Mouse (Mus musculus) layer of hippocampus, postnatal 10 days (tissue): ENCODE results near the gene Gm21974. TPM values are rescaled to one million over a fixed set of nuclear protein-coding genes. Genes with fewer than 3 reads are reported as not detected.
A peak's percentile ranks its signal among the peaks of the same experiment; 100 is the strongest.
"Not testable (repeated sequence)": the region's sequence is repeated elsewhere in the genome, so short reads cannot be mapped to it uniquely, and the experiment has no call there.

Experiments used
- DNase-seq, 2 experiments: peaks; one replicate each; pipeline ENCODE4 v3.0.0; 2021; ENCODE audit warnings: low spot score in 2 of 2
- total RNA-seq, 2 experiments: library from RNA; stranded (reverse); gene quantifications; 2 replicates each; pipeline ENCODE4 v1.2.3; 2021

Gene Gm21974
- total RNA-seq, 2 experiments from 2014 or later = not detected

DNA sequence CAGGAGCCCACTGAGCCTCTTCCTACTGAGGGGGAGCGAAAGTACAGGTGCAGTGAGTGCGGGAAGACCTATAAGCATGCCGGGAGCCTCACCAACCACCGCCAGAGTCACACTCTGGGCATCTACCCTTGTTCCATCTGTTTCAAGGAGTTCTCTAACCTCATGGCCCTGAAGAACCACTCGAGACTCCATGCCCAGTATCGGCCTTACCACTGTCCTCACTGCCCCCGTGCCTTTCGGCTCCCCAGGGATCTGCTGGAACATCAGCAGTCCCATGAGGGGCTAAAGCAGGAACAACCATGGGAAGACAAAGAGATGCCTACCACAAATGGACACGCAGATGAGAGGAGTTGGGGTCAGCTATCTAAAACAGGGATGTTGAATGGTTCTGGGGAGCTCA is 16.0 kb downstream of the Gm21974 start:
- no peak for DNase-seq

DNA sequence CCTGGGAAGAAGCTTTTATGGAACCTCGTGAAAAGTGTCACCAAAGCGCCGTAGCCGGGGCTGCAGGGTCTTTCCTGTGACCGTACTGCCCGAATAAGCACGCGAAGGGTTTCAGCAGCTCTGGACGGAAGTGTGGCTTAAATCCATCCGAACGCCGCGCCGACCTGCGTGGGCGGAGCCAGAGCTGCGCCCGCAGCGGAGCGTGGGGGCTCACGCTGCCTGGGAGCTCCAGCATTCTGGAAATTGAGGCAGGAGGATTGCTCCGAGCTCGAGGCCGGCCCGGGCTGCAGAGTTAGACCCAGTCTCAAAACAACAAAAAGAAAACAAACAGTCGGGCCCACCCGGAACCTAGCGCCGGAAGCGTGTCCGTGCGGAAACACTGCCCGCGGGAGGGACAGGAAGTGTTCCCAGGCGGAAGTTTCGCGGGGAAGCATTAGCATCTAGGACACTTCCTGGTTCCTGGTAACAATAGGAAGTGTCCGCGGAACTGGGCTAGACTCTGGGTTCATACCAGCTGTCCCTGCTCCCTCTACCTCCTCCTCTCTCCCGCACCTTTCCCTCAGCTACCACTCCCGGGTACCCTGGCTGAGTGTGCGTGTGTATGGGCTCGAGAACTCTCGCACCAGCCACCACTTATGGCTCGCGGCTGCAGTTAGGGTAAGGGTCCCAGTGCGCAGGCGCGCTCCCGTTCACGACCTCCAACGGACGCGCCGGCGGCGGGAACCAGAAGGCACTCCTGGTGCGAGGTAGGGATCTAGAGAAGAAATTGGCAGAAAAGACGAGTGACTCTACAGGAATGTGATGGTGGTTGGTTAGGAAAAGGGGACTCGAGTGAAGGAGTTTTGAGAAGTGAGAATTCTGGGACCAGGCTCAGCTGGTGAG is 18.5 kb downstream of the Gm21974 start, which contains the start of gene Zfp668:
Gene Zfp668, minus strand, starts transcription at position 362 of the 882 bp plus-strand sequence.
- DNase-seq = peak; percentile 91 to 93

DNA sequence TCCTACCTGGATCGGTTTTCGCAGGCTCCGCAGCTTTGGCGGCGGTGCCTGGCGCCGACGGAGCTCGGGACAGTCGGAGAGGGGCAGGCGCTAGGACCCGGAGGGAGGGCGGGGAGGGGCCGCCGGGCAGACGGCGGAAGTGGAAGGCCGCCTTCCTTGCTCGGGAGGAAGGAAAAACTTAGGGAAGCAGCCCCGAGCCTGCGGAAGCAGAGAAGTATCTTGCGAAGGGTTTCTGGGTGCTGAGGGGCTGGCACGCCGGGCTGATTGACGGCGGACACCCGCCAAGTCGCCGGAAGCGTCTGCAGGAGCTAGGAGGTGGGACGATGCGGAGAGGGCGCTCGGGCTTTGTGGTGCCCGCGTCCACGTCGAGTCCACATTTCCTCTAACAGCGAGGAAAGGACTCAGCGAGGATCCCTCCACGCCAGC is 19.2 kb downstream of the Gm21974 start, which contains the start of gene Zfp646:
Gene Zfp646, plus strand, starts transcription at position 181 of the 426 bp plus-strand sequence.
- DNase-seq = peak in 1 of 2 experiments; percentile 79

DNA sequence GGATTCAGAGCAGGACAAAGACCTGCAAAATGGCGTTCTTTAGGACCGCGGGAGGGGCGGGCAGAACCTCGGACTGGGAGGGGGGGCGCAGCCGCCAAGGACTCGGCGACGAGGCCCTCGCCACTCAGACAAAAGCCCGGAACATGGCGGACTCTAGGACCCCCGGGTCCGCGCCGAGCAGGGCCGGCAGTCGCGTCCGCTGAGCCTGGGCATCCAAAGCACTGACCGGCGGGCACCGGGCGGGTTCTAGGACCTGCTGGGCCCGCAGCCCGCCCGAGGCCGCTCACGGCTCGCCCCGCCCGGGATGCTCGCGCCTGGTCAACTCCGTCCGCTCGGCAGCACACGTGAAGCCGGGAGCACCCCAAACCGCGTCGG is 19.6 kb downstream of the Gm21974 start:
- peak; percentile 92 to 95 for DNase-seq

DNA sequence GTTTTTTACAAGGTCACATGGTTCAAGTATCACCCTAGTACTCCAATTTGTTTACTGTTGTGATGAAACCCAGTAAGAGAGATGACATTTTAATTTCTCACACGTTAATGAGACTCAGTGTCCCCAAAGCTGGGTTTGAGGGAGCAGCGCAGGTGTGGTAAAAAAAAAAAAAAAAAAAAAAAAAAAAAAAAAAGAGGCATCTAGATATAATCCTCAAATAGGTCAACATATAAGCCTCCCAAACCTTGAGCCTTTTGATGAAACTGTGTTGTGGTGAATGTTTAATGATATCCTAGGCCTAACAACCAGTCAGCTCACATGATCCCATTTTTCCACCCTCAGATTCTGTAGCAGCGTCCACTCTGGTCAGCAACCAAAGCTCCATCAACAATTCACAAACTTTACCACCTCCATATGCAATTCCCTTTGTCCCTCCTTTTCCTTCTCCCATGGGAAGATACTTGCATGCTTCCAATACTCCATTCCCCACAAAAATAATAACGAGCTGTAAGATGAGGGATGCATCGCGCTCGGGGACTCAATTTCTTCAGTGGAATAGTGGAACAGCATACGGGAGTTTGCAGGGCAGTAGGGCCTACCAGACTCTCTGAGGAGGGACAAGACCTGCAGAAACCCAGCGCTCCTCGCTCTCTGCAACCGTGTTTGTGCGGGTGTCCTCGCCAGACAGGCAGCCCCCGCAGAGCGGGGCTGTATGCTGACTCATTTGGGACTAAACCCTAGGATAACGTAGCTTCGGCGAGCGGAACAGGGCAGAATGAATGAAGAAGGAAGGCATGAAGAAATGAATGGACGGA is 20.2 kb downstream of the Gm21974 start:
- no peak for DNase-seq

DNA sequence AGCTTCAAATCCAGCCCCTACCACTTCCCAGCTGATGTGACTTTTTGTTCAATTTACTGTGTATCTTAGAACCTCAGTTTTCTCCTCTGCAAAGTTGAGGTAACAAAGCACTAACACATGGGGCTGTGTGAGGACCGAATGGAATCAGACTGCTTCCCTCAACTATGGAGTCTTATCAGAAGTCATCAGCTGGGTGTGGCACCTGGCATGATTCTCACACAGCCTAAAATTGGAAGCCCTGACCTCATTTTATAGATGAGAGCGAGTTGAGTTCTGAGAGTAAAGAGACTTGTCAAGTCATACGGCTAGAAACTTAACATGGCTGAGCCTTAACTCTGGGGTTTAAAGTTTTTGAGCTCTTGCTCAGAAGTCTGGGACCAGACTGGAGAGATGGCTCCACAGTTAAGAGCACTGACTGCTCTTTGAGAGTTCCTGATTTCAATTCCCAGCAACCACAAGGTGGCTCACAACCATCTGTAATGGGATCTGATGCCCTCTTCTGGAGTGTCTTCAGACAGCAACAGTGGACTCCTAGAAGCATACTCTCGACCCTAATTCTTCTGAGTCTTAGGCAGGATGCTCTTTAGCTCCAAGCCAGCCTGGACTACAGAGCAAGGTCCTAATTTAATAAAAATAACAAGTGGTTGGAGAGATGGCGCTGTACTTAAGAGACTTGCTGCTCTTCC is 25.0 kb downstream of the Gm21974 start:
- DNase-seq = no peak

DNA sequence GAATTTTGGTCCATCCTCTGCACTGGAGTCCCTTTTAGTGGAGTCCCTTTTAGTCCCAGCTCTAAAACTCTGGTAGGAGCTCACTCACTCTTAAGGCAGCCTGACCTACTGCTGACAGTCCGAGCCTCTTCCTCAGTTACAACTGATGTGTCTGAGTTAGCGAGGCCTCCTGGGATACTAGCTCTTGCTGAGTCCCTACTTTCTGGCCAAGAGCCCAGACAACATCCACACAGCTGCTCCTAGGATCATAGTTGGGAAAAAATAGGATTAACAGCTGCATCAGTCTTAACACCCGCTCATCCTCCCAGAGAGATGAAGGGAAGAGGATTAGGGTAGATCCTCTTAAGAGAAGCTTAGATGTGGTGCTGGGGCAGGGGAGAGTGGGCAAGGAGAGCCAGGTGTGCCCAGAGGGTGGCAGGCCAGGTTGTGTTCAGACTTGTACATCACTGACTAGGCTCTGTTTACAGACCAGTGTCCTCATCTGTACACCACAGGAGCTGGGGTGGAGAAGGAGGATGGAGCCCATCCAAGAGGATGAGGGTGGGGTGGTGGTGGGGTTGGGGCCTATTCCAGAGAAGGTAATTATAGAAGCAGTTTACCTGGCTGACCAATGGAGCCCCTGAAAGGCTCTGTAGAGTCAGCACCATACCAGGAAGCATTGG is 26.0 kb downstream of the Gm21974 start:
- DNase-seq = no peak

DNA sequence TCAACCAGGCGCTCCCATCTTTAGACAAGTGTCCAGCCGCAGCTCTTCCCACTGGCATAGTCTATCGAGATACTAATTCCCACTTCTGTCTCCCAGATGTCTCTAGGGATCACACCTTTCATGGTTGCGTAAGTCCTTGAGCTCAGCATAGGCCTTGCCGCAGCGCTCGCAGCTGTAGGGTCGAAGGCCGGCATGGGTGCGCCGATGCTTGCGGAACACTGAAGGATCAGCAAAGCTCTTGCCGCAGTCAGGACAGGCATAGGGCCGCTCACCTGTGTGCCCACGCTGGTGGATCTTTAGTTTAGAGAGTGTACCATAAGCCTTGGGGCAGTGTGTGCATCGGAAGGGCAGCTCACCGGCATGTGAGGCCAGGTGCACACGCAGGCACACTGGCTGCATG is 27.6 kb downstream of the Gm21974 start:
- no peak for DNase-seq

DNA sequence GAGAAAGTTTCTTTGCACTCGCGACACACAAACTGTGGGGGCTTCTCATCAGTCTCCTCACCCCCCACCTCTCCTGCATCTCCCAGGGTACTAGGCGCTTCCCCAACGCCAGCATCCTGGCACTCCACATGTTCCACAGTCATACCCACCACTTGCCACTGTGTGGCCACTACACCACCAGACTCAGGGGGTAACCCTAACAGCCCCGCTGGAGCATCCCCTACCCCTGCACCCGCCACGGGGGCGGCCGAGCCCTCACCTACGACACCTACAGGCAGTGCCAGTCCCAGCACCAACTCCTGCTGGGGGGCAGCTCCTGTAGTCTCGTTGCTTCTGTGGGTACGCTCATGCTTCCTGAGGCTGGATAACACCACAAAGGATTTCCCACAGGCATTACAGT is 28.8 kb downstream of the Gm21974 start:
- DNase-seq = no peak

DNA sequence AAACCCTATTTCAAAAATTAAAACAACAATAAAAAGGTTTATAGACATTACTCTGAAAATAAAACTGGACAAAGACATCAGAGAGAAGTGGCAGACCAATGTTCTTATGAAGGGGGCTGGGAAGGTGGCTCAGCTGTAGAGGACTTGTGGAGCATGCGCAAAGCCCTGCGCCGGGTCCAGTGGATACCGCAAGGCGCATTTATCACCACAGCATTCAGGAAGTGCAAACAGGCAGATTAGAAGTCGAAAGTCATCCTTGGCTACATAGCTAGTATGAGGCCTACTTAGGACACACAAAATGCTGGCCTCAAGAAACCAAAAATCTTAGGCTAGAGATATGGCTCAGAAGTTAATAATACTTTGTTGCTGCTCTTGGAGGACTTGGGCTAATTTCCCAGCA is 37.0 kb downstream of the Gm21974 start:
- no peak for DNase-seq

DNA sequence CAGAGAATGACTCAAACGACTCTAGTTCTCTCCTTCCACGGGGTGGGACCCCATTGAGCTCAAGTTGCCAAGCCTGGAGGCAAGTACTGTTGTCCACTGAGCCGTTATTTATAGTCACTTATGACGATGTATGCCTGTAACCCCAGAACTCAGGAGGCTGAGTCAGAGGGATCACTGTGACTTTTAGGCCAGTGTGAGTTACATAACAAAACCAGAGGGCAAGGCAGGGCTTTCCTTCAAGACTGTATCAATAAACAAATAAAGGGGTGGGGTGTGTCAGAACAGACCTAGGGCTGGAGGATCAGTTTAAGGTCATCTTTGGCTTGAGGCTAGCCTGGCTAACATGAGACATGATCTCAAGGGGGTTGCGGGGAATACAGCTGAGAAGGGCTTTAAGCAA is 44.3 kb downstream of the Gm21974 start:
- DNase-seq = no peak

DNA sequence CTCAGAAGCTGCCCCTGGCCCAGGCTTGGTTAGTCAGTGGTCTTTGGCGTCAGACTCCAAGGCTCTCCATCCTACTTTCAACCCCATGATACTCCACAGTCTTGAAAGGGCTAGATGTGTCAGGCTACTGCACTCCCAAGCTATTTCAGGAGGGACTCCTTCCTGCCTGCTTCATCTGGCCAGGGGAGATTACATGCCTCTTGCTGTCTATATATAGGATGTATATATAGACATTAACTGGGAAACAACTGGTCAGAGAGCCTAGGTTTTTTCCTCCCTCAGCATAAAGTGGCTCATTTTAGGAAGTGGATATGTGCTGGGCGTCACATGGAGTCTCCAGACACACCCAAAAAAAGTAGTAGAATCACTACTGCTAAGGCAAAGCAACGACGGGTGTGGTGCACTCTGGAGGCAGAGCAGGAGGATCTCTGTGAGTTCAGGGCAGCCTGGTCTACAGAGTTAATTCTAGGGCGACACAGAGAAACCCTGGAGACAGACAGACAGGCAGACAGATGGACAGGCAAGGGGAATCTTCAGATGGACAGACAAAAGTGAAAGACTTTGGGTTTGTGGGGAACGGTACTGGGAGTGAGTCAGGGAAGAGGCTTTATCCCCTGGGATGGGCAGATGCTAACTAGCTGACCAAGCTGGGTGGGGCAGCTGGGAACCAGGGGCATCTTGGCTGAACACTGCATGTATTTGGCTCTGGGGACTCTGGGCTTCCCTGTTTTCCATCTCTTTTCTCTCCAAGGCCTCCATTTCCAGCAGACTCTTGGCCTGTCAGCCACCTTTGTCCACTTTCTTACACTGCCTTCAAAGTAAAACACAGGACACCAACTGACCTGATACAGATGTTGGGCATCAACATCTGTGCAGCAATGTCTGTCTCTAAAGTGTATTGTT is 45.0 kb downstream of the Gm21974 start:
- no peak for DNase-seq

DNA sequence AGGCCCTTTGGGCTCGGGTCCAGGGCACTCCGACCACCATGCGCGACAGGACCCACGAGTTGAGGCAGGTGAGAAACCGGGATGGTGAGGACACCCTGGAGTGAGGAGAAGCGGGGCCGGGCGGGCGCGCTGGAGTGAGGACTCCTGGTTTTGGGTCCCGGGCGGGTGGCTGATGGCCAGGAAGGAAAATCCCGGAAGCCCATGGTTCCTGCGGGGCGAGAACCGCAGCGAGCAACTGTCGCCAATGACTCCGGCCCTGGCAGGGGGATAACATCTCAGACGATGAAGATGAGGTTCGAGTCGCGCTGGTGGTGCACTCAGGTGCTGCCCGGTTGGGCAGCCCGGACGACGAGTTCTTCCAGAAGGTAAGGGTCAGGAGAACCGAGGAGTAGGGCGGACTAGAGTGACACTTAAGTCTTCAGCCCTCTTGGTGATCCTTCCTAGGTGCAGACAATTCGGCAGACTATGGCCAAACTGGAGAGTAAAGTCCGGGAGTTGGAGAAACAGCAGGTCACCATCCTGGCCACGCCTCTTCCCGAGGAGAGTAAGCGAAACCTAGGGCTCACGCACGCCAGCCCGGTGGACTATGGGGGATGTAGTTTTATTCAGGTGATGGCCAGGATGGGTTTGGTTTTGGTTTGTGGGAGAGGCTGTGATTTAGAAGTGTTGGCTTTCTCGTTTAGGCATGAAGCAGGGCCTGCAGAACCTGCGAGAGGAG is 53.1 kb downstream of the Gm21974 start:
- peak; percentile 72 to 77 for DNase-seq

DNA sequence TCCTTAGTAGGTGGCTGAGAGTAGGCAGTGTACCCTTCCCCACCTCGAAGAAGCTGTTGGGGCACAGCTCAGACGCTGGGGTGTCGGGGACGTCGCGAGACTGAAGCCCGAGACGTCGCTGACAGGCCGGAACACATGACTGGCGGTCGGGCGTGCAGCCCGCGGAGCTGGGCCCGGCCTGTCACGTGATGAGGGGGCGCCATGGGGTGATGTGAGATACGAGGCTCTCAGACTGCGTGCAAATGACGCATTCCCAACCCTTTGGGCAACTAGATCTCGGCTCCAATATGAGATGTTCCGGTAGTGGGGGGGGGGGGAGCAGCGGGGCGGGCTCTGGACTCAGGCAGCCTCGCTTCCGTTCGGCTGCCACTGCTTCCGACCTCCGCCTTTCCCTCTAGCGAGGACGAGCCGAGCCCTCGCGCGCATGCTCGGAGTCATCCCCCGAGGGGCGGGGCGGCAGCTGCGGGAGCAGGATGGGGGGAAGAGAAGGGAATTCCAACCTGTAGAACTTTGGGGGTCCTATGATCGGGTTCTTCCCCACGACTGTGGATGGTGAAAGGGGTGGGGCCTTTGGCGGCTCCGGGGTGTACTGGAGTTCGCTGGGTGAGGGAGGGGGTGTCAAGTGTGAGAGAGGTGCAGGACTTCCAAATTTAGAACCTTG is 53.8 kb downstream of the Gm21974 start:
- DNase-seq = peak; percentile 93 to 97

DNA sequence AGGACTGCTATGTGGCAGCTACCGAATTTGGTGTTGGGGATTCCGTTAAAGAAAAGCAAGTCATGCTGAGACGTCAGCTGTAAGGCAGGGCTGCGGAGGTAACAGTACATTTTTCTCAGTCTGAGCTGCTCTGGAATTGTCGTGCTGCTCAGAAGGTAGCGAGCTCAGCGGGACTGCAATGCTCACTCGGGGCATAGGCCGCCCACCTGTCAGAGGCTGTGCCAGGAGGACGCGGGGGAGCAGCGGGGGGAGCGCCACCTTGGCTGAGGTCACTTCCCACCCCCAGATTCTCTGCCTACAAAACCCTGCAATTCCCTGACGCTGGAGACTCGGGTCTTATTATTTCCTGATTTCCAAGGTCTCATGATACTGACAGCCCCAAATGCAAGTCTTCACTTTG is 54.4 kb downstream of the Gm21974 start:
- peak in 1 of 2 experiments; percentile 63 for DNase-seq

DNA sequence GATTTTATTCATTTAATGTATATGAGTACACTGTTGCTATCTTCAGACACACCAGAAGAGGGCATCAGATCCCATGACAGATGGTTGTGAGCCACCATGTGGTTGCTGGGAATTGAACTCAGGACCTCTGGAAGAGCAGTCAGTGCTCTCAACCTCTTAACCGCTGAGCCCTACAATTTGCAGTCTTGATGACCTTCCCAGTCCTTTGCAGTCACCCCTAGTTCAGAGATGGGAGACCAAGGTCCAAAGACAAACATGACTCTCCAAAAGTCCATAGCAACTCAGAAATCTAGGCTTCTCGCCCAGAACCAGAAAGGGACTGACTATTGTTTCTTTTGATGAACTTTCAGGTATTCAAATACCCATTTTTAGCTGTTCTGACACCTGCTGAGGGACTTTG is 55.2 kb downstream of the Gm21974 start:
- not testable (repeated sequence) for DNase-seq

DNA sequence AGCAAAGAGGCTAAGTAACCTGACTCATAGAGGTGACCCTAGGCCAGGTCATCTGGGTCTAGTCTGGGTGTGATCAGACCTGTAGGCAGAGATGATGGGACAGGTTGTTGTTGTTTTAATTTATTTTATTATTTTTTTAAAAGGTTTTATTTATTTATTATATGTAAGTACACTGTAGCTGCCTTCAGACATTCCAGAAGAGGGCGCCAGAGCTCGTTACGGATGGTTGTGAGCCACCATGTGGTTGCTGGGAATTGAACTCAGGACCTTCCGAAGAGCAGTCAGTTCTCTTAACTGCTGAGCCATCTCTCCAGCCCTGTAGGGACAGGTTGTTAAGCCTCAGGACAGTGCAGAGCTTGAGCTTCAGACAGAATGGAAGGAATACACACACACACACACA is 57.4 kb downstream of the Gm21974 start:
- not testable (repeated sequence) for DNase-seq

DNA sequence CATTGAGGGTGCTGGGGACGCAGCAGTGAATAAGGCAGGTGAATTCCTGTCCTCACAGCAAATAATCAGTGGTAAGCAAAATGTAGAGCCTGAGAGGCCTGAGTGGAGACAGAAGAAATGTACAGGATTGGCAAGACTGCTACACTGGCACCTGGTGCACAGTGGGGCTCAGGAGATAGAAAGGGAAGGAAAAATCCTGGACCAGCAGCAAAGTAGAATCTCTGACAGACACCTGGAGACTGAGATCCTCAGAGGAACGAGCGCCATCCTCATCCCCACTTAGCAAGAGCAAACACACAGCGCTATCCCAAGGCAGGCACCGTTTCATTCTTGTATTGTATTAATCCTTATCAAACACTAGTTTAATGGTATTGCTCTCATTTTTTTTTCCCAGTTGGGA is 57.8 kb downstream of the Gm21974 start:
- DNase-seq = no peak
